Mouse (Mus musculus) neural tube, embryonic 14.5 days (tissue): ENCODE results near the gene Cnr2. TPM values are rescaled to one million over a fixed set of nuclear protein-coding genes. Genes with fewer than 3 reads are reported as not detected.

Source experiments
- ATAC-seq: fragments of 200-750 bp; cut with Nextera tagmentation; 2 replicates; pipeline ENCODE4 v1.8.0; 2017; ENCODE audit warnings: low read depth, mild to moderate bottlenecking, moderate TSS enrichment, moderate library complexity
- H3K27ac ChIP-seq: fragments of 300-500 bp; sonication (generic); 2 replicates; pipeline ENCODE4 v1.5.1; 2014; ENCODE audit warnings: low read depth, mild to moderate bottlenecking, control low read depth, low read length, moderate library complexity, mixed read lengths
- H3K27me3 ChIP-seq: fragments of 300-500 bp; sonication (generic); 2 replicates; pipeline ENCODE4 v1.6.1; 2014; ENCODE audit warnings: low read length; ENCODE audit not compliant: control insufficient read depth, insufficient read depth
- H3K36me3 ChIP-seq: fragments of 300-500 bp; sonication (generic); 2 replicates; pipeline ENCODE4 v1.6.1; 2014; ENCODE audit warnings: low read length, mixed read lengths; ENCODE audit not compliant: control insufficient read depth, insufficient read depth
- H3K4me1 ChIP-seq: fragments of 300-500 bp; sonication (generic); 2 replicates; pipeline ENCODE4 v1.6.1; 2014; ENCODE audit warnings: low read length; ENCODE audit not compliant: control insufficient read depth, insufficient read depth
- H3K4me2 ChIP-seq: fragments of 300-500 bp; sonication (generic); 2 replicates; pipeline ENCODE4 v1.6.1; 2014; ENCODE audit warnings: mild to moderate bottlenecking, low read depth, low read length, control low read depth
- H3K4me3 ChIP-seq: fragments of 300-500 bp; sonication (generic); 2 replicates; pipeline ENCODE4 v1.5.1; 2014; ENCODE audit warnings: low read depth, low read length, control low read depth, mixed read lengths
- H3K9ac ChIP-seq: fragments of 300-500 bp; sonication (generic); replicated peaks from 2 replicates; pipeline ENCODE4 v1.6.1; 2014; ENCODE audit warnings: low read depth, mild to moderate bottlenecking, control low read depth, low read length, mixed read lengths
- H3K9me3 ChIP-seq: fragments of 300-500 bp; sonication (generic); 2 replicates; pipeline ENCODE4 v1.6.1; 2016; ENCODE audit warnings: low read length; ENCODE audit not compliant: control insufficient read depth
- WGBS: fragments of 180-500 bp; shearing (Covaris S2); extraction: QIAGEN DNeasy Blood & Tissue Kit; methylation state at CpG from one replicate; pipeline ENCODE4 v1.1.7; 2014; 5-methylcytosine and 5-hydroxymethylcytosine counted together
- polyA plus RNA-seq: library from polyadenylated mRNA; unstranded; fragments of >200 nt; fragmentation: Nextera tagmentation; extraction: Ambion mirVana; gene quantifications from 2 replicates; pipeline ENCODE4 v1.2.1, GENCODE M21; 2014

Cnr2 gene
- polyA plus RNA-seq, 1 experiment from 2014 or later, result 0.15 TPM

GRCm38 (mm10) chr4:135883401-135883851 lies 11.8 kb upstream of the Cnr2 start:
- no peak overlapping the region for H3K9ac ChIP-seq

GRCm38 (mm10) chr4:135883881-135884516 lies 11.2 kb upstream of the Cnr2 start:
- Histone ChIP-seq H3K4me1 (no peaks in the 10 kb centered on the region), H3K27ac (no peak overlapping the region), H3K27me3 (no peaks in the 10 kb centered on the region), H3K9ac (no peak overlapping the region), H3K4me3 (no peak overlapping the region), H3K36me3 (no peaks in the 10 kb centered on the region), H3K4me2 (no peak overlapping the region), H3K9me3 (no peaks in the 10 kb centered on the region)
- ATAC-seq, result no peak
- 76% methylated on average over 7 of the region's 7 CpGs for WGBS

More at GRCm38 (mm10) chr4:135883401-135883851, 11.8 kb upstream of the Cnr2 start:
- 59% methylated on average over 10 of the region's 10 CpGs for WGBS
- H3K4me1 ChIP-seq, result no peaks in the 10 kb centered on the region
- no peaks in the 10 kb centered on the region for H3K27me3 ChIP-seq
- H3K27ac ChIP-seq, result no peak overlapping the region
- H3K4me2 ChIP-seq, result no peak overlapping the region
- no peak for ATAC-seq
- H3K4me3 ChIP-seq, result no peak overlapping the region
- H3K9me3 ChIP-seq, result no peaks in the 10 kb centered on the region
- no peaks in the 10 kb centered on the region for H3K36me3 ChIP-seq

GRCm38 (mm10) chr4:135884531-135884930 lies 10.7 kb upstream of the Cnr2 start:
- Histone ChIP-seq H3K36me3 (no peaks in the 10 kb centered on the region), H3K4me1 (no peaks in the 10 kb centered on the region), H3K9ac (no peak overlapping the region), H3K27me3 (no peaks in the 10 kb centered on the region), H3K9me3 (no peaks in the 10 kb centered on the region), H3K4me2 (no peak overlapping the region), H3K27ac (no peak overlapping the region), H3K4me3 (no peak overlapping the region)
- 33% methylated on average over 6 of the region's 6 CpGs for WGBS
- no peak for ATAC-seq

GRCm38 (mm10) chr4:135885676-135886075 lies 9.5 kb upstream of the Cnr2 start:
- no peak overlapping the region for H3K9ac ChIP-seq
- H3K4me2 ChIP-seq, result no peak overlapping the region
- H3K4me1 ChIP-seq, result no peaks in the 10 kb centered on the region
- ATAC-seq, result no peak
- no peaks in the 10 kb centered on the region for H3K9me3 ChIP-seq
- no peaks in the 10 kb centered on the region for H3K27me3 ChIP-seq
- H3K36me3 ChIP-seq, result no peaks in the 10 kb centered on the region
- 93% methylated on average over 12 of the region's 12 CpGs for WGBS
- H3K4me3 ChIP-seq, result no peak overlapping the region
- no peak overlapping the region for H3K27ac ChIP-seq

- Histone ChIP-seq H3K27me3 (no peaks in the 10 kb centered on the region), H3K36me3 (no peaks in the 10 kb centered on the region), H3K9me3 (no peaks in the 10 kb centered on the region), H3K27ac (no peak overlapping the region), H3K4me2 (no peak overlapping the region), H3K4me1 (no peaks in the 10 kb centered on the region), H3K4me3 (no peak overlapping the region), H3K9ac (no peak overlapping the region)
- ATAC-seq, result no peak
- 96% methylated on average over 4 of the region's 4 CpGs for whole genome bisulfite sequencing
These were observed 9.0 kb upstream of the Cnr2 start for GRCm38 (mm10) chr4:135886184-135886583.

- Histone ChIP-seq H3K36me3 (no peaks in the 10 kb centered on the region), H3K9me3 (no peaks in the 10 kb centered on the region), H3K4me1 (no peaks in the 10 kb centered on the region), H3K4me2 (no peak overlapping the region), H3K4me3 (no peak overlapping the region), H3K27me3 (no peaks in the 10 kb centered on the region), H3K27ac (no peak overlapping the region), H3K9ac (no peak overlapping the region)
- no peak for ATAC-seq
- 92% methylated on average over 24 of the region's 24 CpGs for WGBS
These were observed 6.6 kb upstream of the Cnr2 start for GRCm38 (mm10) chr4:135888448-135889057.

GRCm38 (mm10) chr4:135889146-135889883 lies 5.9 kb upstream of the Cnr2 start:
- 89% methylated on average over 7 of the region's 7 CpGs for WGBS
- no peaks in the 10 kb centered on the region for H3K36me3 ChIP-seq
- no peaks in the 10 kb centered on the region for H3K27me3 ChIP-seq
- H3K9ac ChIP-seq, result no peak overlapping the region
- no peak overlapping the region for H3K4me3 ChIP-seq
- no peak for ATAC-seq
- H3K4me2 ChIP-seq, result no peak overlapping the region
- H3K27ac ChIP-seq, result no peak overlapping the region
- no peaks in the 10 kb centered on the region for H3K9me3 ChIP-seq
- H3K4me1 ChIP-seq, result no peaks in the 10 kb centered on the region

GRCm38 (mm10) chr4:135889884-135890283 lies 5.3 kb upstream of the Cnr2 start:
- ATAC-seq, result peak; percentile 81
- H3K4me3 ChIP-seq, result no peak overlapping the region
- H3K4me2 ChIP-seq, result no peak overlapping the region
- 3% methylated on average over 4 of the region's 4 CpGs for WGBS
- H3K27ac ChIP-seq, result no peak overlapping the region
- H3K9me3 ChIP-seq, result no peaks in the 10 kb centered on the region
- H3K9ac ChIP-seq, result no peak overlapping the region
- H3K27me3 ChIP-seq, result no peaks in the 10 kb centered on the region
- H3K36me3 ChIP-seq, result no peaks in the 10 kb centered on the region
- H3K4me1 ChIP-seq, result no peaks in the 10 kb centered on the region

GRCm38 (mm10) chr4:135891539-135891938 lies 3.7 kb upstream of the Cnr2 start:
- Histone ChIP-seq H3K4me3 (no peak overlapping the region), H3K27ac (no peak overlapping the region), H3K27me3 (no peaks in the 10 kb centered on the region), H3K9ac (no peak overlapping the region), H3K4me1 (no peaks in the 10 kb centered on the region), H3K36me3 (no peaks in the 10 kb centered on the region), H3K9me3 (no peaks in the 10 kb centered on the region), H3K4me2 (no peak overlapping the region)
- 84% methylated on average over 2 of the region's 2 CpGs for WGBS
- ATAC-seq, result no peak
